Mouse (Mus musculus): ENCODE measurements around the gene Gnpat. TPM values are rescaled to one million over a fixed set of nuclear protein-coding genes. Genes with fewer than 3 reads are reported as not detected.

The Gnpat gene
- polyA plus RNA-seq, 1 experiment from 2014 or later: 115 TPM

DNA sequence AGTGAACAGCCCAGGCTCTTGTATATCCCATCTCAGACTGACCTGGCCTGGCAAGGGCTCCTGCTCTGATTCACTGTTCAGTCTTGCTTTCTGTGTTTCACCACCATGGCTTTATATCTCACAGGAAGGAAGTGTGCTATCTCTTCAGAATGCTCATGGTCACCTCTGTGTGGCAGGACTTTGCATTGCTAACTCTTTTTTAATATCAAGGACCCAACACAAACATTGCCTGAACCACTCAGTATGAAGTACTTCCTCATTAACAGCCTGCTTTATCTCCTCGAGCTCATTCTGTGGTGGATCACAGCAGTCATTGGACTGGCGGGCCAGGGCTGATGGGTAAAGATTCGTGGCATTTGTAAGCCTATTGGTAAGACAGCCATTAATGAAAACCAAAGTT, 3.8 kb downstream of the Gnpat start:
- WGBS: 20% methylated on average over 3 of the region's 3 CpGs
- peaks cover 15 to 42% of the 10 kb centered on the region in 2 experiments for H3K4me1 ChIP-seq (ENCODE audit: control insufficient read depth in 2 of 2, insufficient read depth in 2 of 2, low read length in 2 of 2)
- H3K27ac ChIP-seq (replicated peaks in 1 of 2; ENCODE audit: control insufficient read depth in 1 of 2, insufficient read depth in 1 of 2, low read depth in 2 of 2, low read length in 2 of 2): peak overlapping the region in 1 of 2 experiments; percentile 15; a peak in 1 of 4 replicates
- no peaks in the 10 kb centered on the region for H3K9me3 ChIP-seq (ENCODE audit: control insufficient read depth, low read length)
- H3K4me3 ChIP-seq (ENCODE audit: control insufficient read depth in 1 of 2, insufficient read depth in 1 of 2, low read depth in 1 of 2, low read length in 2 of 2): no peak overlapping the region
- peaks cover 19% of the 10 kb centered on the region for H3K36me3 ChIP-seq (ENCODE audit: control insufficient read depth, insufficient read depth, low read length)
- H3K4me2 ChIP-seq (ENCODE audit: low read length): no peak overlapping the region
- no peak overlapping the region for H3K9ac ChIP-seq (ENCODE audit: low read length)
- no peak for ATAC-seq (ENCODE audit: insufficient number of reproducible peaks, insufficient read depth, low FRiP score, low read depth)
- H3K27me3 ChIP-seq (ENCODE audit: control insufficient read depth, insufficient read depth, low read length): no peaks in the 10 kb centered on the region

DNA sequence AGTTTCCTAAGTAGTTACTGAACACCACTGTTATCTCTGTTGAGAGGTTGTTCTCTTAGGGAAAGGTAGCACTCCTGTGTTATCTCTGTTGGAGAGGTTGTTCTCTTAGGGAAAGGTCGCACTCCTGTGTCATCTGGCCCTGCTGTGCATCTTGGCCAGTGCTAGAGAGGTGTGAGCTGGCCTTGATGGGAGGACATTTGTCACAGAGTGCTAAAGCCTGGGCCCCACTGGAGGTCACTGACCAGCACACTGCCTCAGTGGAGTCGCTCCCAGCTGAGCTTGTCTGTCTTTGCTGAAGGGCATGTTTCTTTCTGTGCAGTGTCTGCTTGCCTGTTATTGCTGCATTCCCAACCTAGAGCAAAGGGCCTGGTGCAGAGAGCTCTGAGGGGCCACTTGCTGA, 4.3 kb downstream of the Gnpat start:
- peaks cover 17 to 41% of the 10 kb centered on the region in 2 experiments for H3K4me1 ChIP-seq (ENCODE audit: control insufficient read depth in 2 of 2, insufficient read depth in 2 of 2, low read length in 2 of 2)
- no peaks in the 10 kb centered on the region for H3K9me3 ChIP-seq (ENCODE audit: control insufficient read depth, low read length)
- 9% methylated on average over 2 of the region's 2 CpGs for WGBS
- H3K27ac ChIP-seq (replicated peaks in 1 of 2; ENCODE audit: control insufficient read depth in 1 of 2, insufficient read depth in 1 of 2, low read depth in 2 of 2, low read length in 2 of 2): peak overlapping the region; percentile 15 to 27; a peak in 2 of 4 replicates
- no peak overlapping the region for H3K9ac ChIP-seq (ENCODE audit: low read length)
- no peak overlapping the region for H3K4me2 ChIP-seq (ENCODE audit: low read length)
- H3K27me3 ChIP-seq (ENCODE audit: control insufficient read depth, insufficient read depth, low read length): no peaks in the 10 kb centered on the region
- peaks cover 23% of the 10 kb centered on the region for H3K36me3 ChIP-seq (ENCODE audit: control insufficient read depth, insufficient read depth, low read length)
- no peak overlapping the region for H3K4me3 ChIP-seq (ENCODE audit: control insufficient read depth in 1 of 2, insufficient read depth in 1 of 2, low read depth in 1 of 2, low read length in 2 of 2)
- ATAC-seq (ENCODE audit: insufficient number of reproducible peaks, insufficient read depth, low FRiP score, low read depth): no peak

DNA sequence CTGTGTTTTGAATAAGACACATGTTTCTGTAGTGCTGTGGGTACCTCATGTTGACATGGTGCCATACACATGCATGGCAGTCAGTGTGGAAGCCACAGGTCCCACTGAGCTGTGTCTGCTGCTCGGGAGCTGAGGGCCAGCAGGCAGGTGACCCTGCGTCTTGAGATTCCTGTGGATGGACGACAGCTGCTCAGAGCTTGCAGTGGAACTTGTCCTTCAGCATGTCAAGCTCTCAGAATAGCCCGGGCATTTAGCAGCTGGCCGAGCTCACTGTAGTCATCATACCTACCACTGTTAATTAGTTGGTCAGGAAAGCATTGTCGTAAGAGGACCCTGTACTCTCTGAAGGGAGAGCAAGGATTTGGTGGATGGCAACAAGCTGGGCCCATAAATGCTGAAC, 6.9 kb downstream of the Gnpat start:
- no peak overlapping the region for H3K4me2 ChIP-seq (ENCODE audit: low read length)
- no peak for ATAC-seq (ENCODE audit: insufficient number of reproducible peaks, insufficient read depth, low FRiP score, low read depth)
- H3K9ac ChIP-seq (ENCODE audit: low read length): no peak overlapping the region
- 39% methylated on average over 6 of the region's 6 CpGs for WGBS
- peaks cover 23 to 45% of the 10 kb centered on the region in 2 experiments for H3K4me1 ChIP-seq (ENCODE audit: control insufficient read depth in 2 of 2, insufficient read depth in 2 of 2, low read length in 2 of 2)
- peaks cover 49% of the 10 kb centered on the region for H3K36me3 ChIP-seq (ENCODE audit: control insufficient read depth, insufficient read depth, low read length)
- peak overlapping the region in 1 of 2 experiments; percentile 14; a peak in 1 of 4 replicates for H3K27ac ChIP-seq (replicated peaks in 1 of 2; ENCODE audit: control insufficient read depth in 1 of 2, insufficient read depth in 1 of 2, low read depth in 2 of 2, low read length in 2 of 2)
- H3K9me3 ChIP-seq (ENCODE audit: control insufficient read depth, low read length): no peaks in the 10 kb centered on the region
- H3K4me3 ChIP-seq (ENCODE audit: control insufficient read depth in 1 of 2, insufficient read depth in 1 of 2, low read depth in 1 of 2, low read length in 2 of 2): no peak overlapping the region
- H3K27me3 ChIP-seq (ENCODE audit: control insufficient read depth, insufficient read depth, low read length): no peaks in the 10 kb centered on the region

DNA sequence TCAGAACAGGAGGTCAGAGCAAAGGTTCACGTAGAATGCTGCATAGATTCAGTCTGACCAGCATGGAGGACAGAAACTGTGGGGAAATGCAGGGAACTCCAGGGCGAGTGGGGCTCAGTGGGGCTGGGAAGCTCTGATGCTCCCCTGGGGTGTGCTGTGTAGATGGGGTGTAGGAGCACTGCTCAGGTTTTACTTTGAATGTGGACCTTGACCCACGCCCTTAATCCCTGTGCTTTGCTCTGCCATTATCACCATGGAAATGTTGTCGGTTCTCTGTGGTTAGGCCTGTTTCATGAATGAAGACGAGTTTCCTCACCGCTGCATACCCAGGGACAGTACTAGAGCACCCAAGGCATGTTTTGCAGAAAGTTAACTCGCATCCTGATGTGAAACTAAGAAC, 8.6 kb downstream of the Gnpat start:
- Histone ChIP-seq H3K9ac (ENCODE audit: low read length) (no peak overlapping the region), H3K27ac (replicated peaks in 1 of 2; ENCODE audit: control insufficient read depth in 1 of 2, insufficient read depth in 1 of 2, low read depth in 2 of 2, low read length in 2 of 2) (no peak overlapping the region), H3K4me2 (ENCODE audit: low read length) (no peak overlapping the region), H3K36me3 (ENCODE audit: control insufficient read depth, insufficient read depth, low read length) (peaks cover 57% of the 10 kb centered on the region), H3K4me3 (ENCODE audit: control insufficient read depth in 1 of 2, insufficient read depth in 1 of 2, low read depth in 1 of 2, low read length in 2 of 2) (no peak overlapping the region), H3K4me1 (ENCODE audit: control insufficient read depth in 2 of 2, insufficient read depth in 2 of 2, low read length in 2 of 2) (peaks cover 19 to 39% of the 10 kb centered on the region in 2 experiments), H3K9me3 (ENCODE audit: control insufficient read depth, low read length) (no peaks in the 10 kb centered on the region), H3K27me3 (ENCODE audit: control insufficient read depth, insufficient read depth, low read length) (no peaks in the 10 kb centered on the region)
- no peak for ATAC-seq (ENCODE audit: insufficient number of reproducible peaks, insufficient read depth, low FRiP score, low read depth)
- 93% methylated on average over 7 of the region's 7 CpGs for WGBS

DNA sequence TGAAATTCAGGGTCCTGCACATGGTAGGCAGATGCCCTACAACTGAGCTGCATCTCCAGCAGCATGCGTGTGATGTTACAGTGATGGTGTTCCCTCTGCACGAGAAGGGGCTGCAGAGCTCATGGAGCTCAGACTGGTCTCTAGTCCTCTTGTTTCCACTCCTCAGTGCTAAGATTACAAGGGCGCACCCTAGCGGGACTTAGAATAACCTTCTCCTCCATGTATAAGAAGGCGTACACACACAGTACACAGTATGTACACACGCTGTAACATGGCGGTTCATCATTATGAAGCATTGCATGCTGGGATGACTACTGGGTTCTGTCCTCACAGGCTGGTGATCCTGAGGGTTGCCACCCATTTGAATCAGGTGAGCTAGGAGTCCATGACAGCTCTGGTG, 9.2 kb downstream of the Gnpat start:
- no peak for ATAC-seq (ENCODE audit: insufficient number of reproducible peaks, insufficient read depth, low FRiP score, low read depth)
- H3K9ac ChIP-seq (ENCODE audit: low read length): no peak overlapping the region
- WGBS: 91% methylated on average over 7 of the region's 7 CpGs
- no peak overlapping the region for H3K27ac ChIP-seq (replicated peaks in 1 of 2; ENCODE audit: control insufficient read depth in 1 of 2, insufficient read depth in 1 of 2, low read depth in 2 of 2, low read length in 2 of 2)
- H3K4me1 ChIP-seq (ENCODE audit: control insufficient read depth in 2 of 2, insufficient read depth in 2 of 2, low read length in 2 of 2): peaks cover 17 to 34% of the 10 kb centered on the region in 2 experiments
- H3K9me3 ChIP-seq (ENCODE audit: control insufficient read depth, low read length): no peaks in the 10 kb centered on the region
- no peaks in the 10 kb centered on the region for H3K27me3 ChIP-seq (ENCODE audit: control insufficient read depth, insufficient read depth, low read length)
- H3K4me2 ChIP-seq (ENCODE audit: low read length): no peak overlapping the region
- peaks cover 63% of the 10 kb centered on the region for H3K36me3 ChIP-seq (ENCODE audit: control insufficient read depth, insufficient read depth, low read length)
- no peak overlapping the region for H3K4me3 ChIP-seq (ENCODE audit: control insufficient read depth in 1 of 2, insufficient read depth in 1 of 2, low read depth in 1 of 2, low read length in 2 of 2)

DNA sequence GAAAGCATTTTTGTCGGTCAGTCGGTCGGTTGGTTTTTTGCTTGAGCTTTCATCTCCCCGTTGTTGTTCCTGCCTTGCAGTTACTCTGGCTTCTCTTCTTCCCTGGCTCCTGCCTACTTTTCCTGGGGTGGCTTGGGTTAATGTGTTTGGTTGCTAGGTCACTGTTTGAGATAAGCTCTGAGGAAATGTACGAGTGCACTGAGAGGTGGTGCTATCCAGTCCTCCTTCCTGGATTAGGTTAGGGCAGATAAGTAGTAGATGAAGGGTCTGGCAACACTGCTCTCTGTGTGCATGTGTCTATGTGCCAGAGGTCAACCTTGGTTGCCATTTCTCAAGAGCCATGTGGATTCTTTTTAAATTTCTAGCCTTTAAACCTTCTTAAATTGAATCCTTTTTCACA, 9.9 kb downstream of the Gnpat start:
- no peak overlapping the region for H3K4me2 ChIP-seq (ENCODE audit: low read length)
- H3K36me3 ChIP-seq (ENCODE audit: control insufficient read depth, insufficient read depth, low read length): peaks cover 69% of the 10 kb centered on the region
- no peak overlapping the region for H3K9ac ChIP-seq (ENCODE audit: low read length)
- 0 out of 4 replicates have a peak overlapping the region, but pooled peaks of 1 of the 2 experiments have one; percentile 14 for H3K27ac ChIP-seq (replicated peaks in 1 of 2; ENCODE audit: control insufficient read depth in 1 of 2, insufficient read depth in 1 of 2, low read depth in 2 of 2, low read length in 2 of 2)
- H3K4me3 ChIP-seq (ENCODE audit: control insufficient read depth in 1 of 2, insufficient read depth in 1 of 2, low read depth in 1 of 2, low read length in 2 of 2): no peak overlapping the region
- no peaks in the 10 kb centered on the region for H3K9me3 ChIP-seq (ENCODE audit: control insufficient read depth, low read length)
- peaks cover 11 to 28% of the 10 kb centered on the region in 2 experiments for H3K4me1 ChIP-seq (ENCODE audit: control insufficient read depth in 2 of 2, insufficient read depth in 2 of 2, low read length in 2 of 2)
- 21% methylated on average over 5 of the region's 5 CpGs for WGBS
- no peak for ATAC-seq (ENCODE audit: insufficient number of reproducible peaks, insufficient read depth, low FRiP score, low read depth)
- H3K27me3 ChIP-seq (ENCODE audit: control insufficient read depth, insufficient read depth, low read length): no peaks in the 10 kb centered on the region

DNA sequence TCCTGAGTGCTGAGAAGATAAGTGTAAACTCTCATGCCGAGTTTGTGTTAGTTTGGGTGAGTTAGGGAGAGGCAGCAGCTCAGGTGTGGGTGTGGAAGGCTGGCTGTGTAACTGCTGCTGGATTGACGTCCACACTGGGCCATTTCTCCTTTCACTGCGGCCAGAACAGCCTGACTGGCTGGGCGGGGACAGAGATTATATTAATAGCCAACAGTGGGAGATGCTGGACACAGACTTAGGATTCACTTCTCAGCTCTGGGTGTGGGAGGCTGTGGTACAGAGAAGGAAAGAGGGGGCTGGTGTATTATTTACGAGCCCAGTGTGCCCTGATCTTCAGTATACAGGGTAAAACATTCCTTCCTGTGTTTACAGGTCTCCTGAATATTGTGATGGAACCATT, 15.3 kb downstream of the Gnpat start:
- Histone ChIP-seq H3K9me3 (ENCODE audit: control insufficient read depth, low read length) (no peaks in the 10 kb centered on the region), H3K27ac (replicated peaks in 1 of 2; ENCODE audit: control insufficient read depth in 1 of 2, insufficient read depth in 1 of 2, low read depth in 2 of 2, low read length in 2 of 2) (no peak overlapping the region), H3K4me3 (ENCODE audit: control insufficient read depth in 1 of 2, insufficient read depth in 1 of 2, low read depth in 1 of 2, low read length in 2 of 2) (no peak overlapping the region), H3K4me2 (ENCODE audit: low read length) (no peak overlapping the region), H3K27me3 (ENCODE audit: control insufficient read depth, insufficient read depth, low read length) (no peaks in the 10 kb centered on the region), H3K36me3 (ENCODE audit: control insufficient read depth, insufficient read depth, low read length) (peaks cover 93% of the 10 kb centered on the region), H3K4me1 (ENCODE audit: control insufficient read depth in 2 of 2, insufficient read depth in 2 of 2, low read length in 2 of 2) (peaks cover 2 to 10% of the 10 kb centered on the region in 2 experiments; a peak in 2 of 4 replicates), H3K9ac (ENCODE audit: low read length) (no peak overlapping the region)
- ATAC-seq (ENCODE audit: insufficient number of reproducible peaks, insufficient read depth, low FRiP score, low read depth): no peak
- 60% methylated on average over 5 of the region's 5 CpGs for WGBS

DNA sequence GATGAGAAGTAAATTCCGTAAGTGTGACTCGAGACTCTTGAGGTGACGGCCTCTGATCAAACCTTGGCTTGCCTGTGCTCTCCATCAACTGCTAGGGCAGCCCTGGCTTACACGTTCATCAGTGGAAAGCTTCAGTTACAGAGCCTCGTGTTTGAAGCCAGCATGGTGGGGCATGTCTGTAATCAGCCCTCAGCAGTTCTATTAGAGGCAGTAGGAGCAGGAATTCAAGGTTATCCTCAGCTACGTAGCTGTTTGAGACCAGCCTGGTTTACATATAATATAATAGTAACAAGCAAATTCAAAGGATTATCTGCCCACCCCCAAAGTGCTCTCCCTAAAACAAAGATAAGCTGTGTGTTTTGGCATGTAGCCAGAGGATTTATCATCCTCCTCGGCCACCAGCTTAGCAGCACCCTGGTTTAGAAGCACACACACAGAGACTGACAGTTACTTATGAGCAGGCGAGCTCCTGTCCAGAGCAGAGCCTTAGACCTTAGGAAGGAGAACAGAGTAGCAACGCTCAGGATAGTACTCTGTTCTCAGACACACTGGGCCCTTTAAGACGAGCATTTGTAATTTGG, 16.2 kb downstream of the Gnpat start:
- Histone ChIP-seq H3K36me3 (ENCODE audit: control insufficient read depth, insufficient read depth, low read length) (peaks cover 93% of the 10 kb centered on the region), H3K9me3 (ENCODE audit: control insufficient read depth, low read length) (no peaks in the 10 kb centered on the region), H3K9ac (ENCODE audit: low read length) (no peak overlapping the region), H3K4me3 (ENCODE audit: control insufficient read depth in 1 of 2, insufficient read depth in 1 of 2, low read depth in 1 of 2, low read length in 2 of 2) (no peak overlapping the region), H3K27ac (replicated peaks in 1 of 2; ENCODE audit: control insufficient read depth in 1 of 2, insufficient read depth in 1 of 2, low read depth in 2 of 2, low read length in 2 of 2) (peak overlapping the region in 1 of 2 experiments; percentile 41; a peak in 2 of 4 replicates), H3K27me3 (ENCODE audit: control insufficient read depth, insufficient read depth, low read length) (no peaks in the 10 kb centered on the region), H3K4me1 (ENCODE audit: control insufficient read depth in 2 of 2, insufficient read depth in 2 of 2, low read length in 2 of 2) (peaks cover 2 to 10% of the 10 kb centered on the region in 2 experiments; a peak in 1 of 4 replicates), H3K4me2 (ENCODE audit: low read length) (no peak overlapping the region)
- ATAC-seq (ENCODE audit: insufficient number of reproducible peaks, insufficient read depth, low FRiP score, low read depth): no peak
- 45% methylated on average over 10 of the region's 10 CpGs for WGBS
